Mouse (Mus musculus): ENCODE data around the gene Ssna1.

DNA sequence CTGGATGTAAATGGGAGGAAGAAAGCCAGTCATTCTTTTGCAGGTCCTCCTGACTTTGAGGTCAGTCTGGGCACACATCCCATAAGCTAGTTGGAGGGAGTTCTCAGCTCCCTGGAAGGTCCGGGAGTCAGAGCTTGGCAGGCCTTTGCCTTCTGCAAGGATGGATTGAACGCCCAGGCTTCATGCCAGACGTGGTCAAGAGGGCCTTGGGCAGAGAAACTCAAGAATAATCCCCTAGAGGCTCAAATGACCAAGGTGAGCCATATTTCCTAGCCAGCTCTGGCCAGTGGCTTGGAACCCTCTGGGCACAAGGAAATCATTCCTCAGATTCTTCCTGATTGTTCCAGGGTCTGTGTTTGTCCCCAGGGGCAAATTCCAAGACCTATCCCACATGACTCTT is 7.4 kb downstream of the Ssna1 start:
- TF ChIP-seq CTCF (IDR thresholded peaks at IDR 0.05): no peak
- TF ChIP-seq EP300 (IDR thresholded peaks at IDR 0.05): no peak
